Mouse (Mus musculus): ENCODE results near the gene Tex48.

Gene Tex48

DNA sequence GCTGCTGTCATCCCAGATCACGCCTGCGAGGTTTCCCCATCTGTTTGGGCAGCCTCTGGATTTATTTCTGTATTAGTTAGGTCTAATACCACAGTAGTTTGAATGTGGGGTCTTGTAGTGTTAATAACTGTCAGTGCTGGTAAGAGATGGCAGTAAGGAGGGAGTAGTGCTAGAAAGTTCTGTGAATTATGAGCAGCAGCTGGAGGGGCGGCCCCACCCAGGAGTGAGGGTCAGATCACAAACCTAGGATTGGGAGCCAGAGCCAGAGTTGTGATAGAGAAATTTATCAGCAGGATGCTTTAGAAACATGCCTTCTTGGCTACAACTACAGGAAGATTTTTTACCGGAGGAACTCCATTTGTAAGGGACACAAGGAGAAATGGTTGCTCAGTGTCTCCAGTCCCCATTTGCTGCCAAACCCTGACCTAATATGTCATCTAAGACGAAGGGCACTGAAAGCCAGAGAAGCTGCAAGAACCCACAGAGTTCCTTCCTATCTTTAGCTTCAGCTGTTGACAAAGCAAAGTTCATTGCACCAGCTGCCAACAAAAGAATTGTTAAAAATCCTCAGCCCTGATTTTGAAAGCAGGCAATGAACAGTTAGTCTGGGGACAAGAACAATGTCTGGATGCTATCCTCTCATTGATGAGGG is 27.6 kb downstream of the Tex48 start:
- no peak for DNase-seq (ENCODE audit: low spot score in 2 of 2)

DNA sequence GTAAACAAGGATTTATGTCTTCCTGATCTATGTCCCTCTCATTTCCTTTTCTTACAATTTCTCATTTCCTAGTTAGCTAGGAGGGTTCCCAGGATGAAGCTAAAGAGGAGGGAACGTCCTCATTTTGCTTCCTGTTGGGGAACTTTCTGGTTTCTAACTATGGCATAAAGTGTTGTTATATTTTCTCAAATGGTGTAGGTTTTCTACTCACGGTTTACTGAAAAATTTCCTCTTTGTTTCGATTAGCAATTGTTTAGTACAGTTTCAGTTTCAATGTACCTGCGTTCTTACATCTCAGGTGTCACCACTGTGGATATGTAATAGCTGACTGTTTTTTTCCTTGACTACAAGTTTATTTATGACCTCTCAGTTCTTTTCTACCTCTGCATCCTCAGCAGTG is 31.7 kb downstream of the Tex48 start:
- no peak for DNase-seq (ENCODE audit: low spot score in 2 of 2)

DNA sequence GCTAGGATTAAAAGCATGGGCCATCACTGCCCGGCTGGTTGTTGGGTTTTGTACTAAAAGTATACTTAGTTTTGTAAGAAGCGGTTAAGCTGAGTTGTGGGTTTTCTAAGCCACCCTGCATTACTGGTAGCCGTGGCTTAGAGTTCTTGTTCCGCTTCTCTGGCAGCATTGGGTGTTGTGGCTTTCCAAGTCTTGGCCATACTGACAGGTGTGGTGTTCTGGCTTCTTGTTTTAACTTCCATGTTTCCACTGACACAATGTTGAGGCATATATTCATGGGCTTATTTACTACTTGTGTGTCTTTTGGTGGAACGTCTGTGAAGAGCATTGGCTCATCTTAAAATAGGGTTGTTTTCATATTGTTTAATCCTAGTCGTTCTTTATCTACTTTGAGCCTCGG is 32.2 kb downstream of the Tex48 start:
- DNase-seq (ENCODE audit: low spot score in 2 of 2): no peak

DNA sequence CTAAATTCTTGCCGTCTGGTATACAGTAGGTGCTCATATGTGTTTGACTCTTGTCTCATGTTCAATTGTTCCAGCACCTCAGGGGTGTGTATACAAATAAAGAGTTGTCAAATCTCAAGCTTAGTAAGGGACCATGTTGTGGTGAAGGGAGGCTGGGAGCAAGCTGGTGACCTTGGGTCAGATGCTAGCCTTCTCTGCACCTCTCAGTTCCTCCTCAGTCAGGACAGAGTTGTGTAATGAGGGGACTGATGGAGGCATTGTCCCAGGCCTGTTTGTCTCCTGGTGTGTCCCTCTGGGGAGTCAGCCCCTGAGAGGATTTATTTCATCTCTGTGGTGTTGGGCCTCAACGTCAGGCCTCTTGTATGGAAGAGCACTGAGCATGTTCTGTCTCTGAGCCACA is 36.0 kb downstream of the Tex48 start:
- no peak for DNase-seq (ENCODE audit: low spot score in 2 of 2)

DNA sequence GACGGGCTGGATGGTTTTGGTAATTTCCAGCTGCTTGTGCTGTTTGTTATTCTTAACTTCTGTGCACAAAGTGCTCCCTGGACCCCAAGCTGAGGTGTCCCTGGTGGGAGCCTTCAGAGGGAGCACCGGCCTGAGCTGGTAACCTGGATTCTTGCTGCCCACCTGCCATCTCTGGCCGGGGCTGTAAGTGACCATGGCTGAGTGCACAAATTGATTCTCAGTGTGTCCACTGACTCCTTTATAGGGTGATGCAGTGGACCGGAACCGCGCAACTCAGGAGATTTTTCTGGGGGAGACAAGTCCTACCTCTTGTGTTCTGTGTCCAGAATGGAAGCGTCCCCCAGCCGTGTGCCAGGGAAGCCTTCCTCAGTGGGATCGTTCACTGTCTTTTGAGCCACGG is 37.0 kb downstream of the Tex48 start:
- no peak for DNase-seq (ENCODE audit: low spot score in 2 of 2)

DNA sequence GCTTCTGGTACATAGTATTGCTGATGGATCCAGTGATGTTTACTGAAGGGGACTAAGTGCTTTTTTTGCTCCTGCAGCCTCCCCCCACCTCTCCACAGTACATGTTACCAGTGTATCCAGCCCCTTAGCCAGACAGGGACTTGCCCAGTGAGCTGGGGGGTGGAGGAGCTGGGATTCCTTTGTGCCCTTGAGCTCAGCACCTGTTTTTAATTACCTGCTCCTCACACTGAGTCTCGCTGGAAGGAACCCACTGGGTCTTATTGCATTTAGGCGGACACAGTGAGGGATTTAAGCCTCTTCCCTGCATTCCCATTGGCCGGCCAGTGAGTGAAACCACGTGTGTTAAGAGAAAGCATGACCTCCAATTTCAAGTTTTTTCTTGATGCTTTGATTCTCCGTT is 39.6 kb downstream of the Tex48 start:
- DNase-seq (ENCODE audit: low spot score in 2 of 2): no peak

DNA sequence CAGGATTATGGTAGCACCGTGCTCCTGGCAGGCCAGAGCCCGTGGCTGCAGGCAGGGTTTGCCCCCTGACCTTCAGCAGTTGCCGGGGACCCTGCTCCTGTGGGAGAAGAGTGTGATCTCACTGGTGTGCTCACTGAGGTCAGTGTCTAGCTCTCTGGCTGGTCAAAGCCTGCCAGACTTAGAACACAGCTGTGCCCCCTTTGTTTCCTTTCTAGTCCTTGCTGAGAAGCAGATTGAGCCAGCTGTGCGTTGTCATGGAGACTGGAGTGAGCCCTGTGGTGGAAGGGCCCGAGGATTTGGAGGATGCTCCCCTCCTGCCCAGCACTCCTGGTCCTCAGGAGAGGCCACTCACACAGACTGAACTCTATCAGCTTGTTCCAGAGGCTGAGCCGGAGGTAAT is 42.1 kb downstream of the Tex48 start:
- no peak for DNase-seq (ENCODE audit: low spot score in 2 of 2)

DNA sequence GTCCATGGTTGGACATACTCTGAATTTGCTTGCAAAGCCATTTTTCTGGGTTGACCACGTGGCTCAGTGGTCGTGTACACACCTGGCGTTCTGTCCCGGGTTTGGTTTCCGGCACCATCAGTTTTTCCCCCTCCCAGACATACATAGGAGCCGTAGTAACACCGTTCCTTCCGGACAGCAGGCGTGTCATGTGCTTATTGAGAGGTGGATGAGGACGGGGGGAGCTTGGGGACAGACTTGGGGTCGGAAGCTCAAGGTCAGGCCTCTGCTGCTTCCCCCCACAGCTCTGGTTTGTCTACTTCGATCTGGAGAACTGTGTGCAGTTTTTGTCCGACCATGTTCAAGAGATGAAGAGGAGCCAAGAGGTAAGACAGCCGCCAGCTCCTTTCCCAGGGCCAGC is 42.6 kb downstream of the Tex48 start:
- DNase-seq (ENCODE audit: low spot score in 2 of 2): no peak

DNA sequence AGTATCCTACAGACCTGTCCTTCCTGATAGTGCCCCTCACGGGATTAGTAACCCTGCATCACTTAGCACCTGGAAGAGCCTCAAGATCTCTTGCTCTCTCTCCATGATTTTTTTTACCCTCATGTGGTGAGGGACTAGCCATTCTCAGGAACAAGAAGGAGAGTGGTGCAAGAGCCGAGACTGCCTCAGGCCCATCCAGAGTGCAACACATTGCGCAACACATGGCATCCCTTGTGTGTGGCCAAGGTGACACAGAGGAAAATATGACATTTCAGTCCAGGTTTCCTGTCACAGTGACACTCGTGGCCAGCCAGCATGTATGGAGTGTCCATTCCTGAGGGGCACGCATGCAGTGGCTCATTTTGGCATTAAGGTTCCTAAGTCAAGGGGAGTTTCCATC is 49.6 kb downstream of the Tex48 start:
- no peak for DNase-seq (ENCODE audit: low spot score in 2 of 2)

DNA sequence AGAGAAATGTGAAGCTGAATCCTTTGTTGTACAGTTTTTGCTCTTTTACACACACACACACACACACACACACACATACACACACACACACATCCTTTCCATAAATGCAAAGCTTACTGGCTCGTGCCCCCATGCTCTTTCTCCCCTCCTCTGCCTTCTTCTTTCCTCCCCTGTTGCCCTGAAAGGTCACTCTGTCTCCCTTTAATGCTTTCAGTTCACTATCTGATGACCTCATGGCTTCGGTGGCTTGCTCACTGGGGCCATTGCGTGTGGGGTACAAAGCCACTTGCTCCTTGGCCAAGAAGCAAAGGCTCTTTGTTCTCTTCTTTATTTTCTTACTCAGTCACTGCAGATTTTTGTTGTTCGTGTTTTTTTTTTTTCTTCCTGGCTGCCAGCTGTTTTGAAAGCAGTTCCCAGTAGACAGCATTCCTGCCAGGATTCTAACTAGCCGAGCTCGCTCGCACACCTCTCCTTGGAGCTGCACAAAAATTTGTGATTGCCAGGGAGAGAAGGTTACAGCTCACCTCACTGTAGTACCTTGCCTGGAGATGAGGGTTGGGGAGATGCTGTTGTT is 51.9 kb downstream of the Tex48 start:
- no peak for DNase-seq (ENCODE audit: low spot score in 2 of 2)

DNA sequence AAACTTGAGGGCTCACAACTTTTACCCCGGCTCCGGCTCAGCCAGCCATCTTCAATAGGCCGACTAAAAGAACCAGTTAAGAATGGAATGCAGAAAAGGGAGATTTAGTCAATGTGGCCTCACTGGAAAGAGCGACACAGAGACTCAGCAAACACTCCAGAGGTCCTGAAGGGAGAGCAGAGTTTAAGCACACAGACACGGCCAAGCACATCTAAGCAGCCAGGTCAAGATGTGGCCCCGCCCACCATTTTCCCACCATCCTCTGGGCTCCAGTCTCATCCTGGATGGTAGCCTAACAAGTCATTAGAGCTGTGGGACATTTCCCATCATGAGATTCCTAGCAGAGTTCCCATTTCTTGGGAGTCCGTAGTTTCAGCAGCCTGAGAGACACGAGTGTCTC is 52.9 kb downstream of the Tex48 start:
- no peak for DNase-seq (ENCODE audit: low spot score in 2 of 2)

DNA sequence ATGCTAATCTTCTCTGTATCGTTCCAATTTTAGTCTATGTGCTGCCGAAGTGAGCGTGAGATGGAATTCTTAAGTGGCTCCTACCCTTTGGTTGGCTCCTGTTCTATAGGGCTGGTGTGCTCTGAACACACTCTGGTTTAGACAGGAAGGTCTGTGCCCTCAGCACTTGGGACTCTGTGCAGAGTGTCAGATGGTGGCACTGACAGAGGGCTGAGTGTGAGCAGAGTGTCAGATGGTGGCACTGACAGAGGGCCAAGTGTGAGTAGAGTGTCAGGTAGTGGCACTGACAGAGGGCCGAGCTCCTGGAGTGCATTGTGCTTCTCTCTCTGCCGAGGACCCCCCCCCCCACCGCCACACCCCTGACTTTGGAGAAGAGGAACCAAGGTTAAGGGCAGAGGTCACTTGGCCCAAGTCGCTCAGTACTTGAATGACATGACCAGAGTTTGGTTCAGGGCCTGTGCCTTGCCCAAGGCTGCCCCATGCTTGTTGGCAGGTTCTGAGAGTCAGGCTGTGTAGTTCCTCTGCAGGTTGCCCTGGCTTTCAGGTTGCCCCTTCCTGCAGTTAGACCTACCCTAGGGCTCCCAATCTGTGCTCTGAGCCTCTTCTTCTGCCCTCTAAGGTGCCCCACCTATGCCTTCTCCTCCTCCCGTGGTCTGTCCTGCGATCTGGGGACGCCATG is 54.4 kb downstream of the Tex48 start:
- no peak for DNase-seq (ENCODE audit: low spot score in 2 of 2)

DNA sequence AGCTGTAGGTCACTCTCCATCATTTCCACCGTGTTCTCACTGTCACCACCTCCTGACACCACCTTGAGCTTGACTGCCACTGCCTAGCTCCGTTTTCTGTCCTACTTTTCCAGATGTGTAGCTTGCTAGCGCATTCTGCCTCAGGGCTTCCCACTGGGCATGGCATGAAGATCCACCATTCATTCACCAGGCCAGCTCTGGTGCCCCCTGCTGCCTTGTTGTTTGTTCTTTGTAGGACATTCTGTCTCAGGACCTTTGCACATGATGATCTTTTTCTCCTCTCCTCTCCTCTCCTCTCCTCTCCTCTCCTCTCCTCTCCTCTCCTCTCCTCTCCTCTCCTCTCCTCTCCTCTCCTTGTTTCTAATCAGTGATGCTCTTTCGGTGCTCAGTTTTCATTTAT is 59.5 kb downstream of the Tex48 start:
- DNase-seq (ENCODE audit: low spot score in 2 of 2): no peak

DNA sequence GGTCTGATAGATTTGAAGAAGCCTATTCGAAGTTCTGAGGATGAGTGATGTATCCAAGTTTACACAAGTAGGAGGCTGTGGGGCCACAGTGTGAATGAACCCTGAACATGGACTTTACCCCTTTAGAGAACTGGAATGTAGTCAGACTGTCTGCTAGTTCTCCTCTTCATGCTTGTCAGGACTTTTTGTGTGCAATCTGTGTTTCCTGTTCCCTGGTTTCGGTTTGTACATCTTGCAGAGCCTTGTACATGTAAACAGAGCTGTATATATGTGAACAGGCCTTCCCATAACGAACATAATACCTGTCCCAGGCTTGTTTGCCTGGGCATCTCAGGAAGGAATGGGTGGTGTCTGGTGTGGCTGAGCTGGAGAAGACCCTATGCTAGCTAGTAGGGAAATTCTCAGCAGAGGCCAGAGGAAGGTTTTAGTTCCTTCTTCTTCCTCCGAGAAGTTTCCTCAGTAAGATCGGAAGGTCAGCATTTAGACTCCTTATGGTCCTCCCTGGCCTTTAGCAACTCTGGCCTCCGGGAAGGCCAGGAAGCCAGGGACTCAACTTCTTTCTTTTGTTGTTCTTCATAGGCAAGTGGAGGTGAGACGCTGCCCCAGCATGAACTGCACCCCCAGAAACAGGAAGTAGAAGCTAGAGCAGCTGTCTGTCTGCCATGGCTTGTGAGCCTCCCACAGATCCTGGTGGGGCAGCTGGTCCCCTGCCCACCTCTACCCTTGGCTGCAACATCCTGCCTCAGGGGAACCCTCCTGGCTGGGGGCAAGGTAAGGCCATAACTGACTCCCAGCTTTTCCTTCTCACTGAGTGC is 60.2 kb downstream of the Tex48 start:
- DNase-seq (ENCODE audit: low spot score in 2 of 2): no peak

DNA sequence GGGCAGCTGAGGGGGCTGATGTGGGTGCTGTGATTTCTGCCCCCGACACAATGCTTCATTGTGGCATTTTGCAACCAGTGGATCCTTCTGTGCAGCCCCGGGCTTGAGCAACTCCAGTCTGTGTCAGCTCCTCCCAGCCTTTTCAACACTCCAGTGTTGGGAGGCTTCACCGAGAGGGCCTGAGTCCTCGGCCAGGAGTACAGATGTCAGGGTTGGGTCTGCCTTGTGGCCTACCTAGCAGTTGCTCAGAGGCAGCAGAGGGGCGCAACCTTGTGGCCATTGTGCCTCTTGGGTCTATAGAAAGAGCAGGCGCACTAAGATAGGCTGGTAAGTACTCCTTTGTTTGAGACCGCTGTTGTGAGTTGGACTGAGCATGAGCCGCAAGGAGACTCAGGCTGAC is 62.1 kb downstream of the Tex48 start:
- DNase-seq (ENCODE audit: low spot score in 2 of 2): no peak

DNA sequence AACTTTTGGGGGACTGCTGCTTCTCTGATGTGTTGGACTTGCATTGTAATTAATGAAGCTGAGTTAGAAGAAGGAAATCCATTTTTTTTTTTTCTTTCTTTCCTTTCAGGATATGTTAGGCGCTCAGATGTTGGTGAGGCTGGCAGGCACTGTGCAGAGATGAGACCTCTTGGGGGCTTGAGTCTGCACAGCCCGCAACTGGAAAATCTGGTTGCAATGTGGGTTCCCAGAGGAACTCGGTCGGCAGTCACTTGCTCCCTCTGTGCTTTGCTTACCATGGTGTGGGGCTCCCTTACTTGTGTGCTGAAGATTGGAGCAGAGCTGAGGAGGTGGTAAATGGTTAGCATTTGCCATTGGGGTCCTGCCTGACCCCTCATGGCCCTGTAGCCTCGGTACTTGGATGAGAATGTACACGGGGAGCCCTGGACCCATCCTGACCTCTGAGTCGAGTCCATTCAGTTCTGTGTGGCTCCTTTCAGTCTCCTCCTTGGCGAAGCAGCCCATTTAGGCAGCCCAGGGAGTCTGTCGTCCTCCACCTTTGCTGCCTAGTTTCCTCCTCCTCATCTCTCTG is 63.0 kb downstream of the Tex48 start:
- no peak for DNase-seq (ENCODE audit: low spot score in 2 of 2)

DNA sequence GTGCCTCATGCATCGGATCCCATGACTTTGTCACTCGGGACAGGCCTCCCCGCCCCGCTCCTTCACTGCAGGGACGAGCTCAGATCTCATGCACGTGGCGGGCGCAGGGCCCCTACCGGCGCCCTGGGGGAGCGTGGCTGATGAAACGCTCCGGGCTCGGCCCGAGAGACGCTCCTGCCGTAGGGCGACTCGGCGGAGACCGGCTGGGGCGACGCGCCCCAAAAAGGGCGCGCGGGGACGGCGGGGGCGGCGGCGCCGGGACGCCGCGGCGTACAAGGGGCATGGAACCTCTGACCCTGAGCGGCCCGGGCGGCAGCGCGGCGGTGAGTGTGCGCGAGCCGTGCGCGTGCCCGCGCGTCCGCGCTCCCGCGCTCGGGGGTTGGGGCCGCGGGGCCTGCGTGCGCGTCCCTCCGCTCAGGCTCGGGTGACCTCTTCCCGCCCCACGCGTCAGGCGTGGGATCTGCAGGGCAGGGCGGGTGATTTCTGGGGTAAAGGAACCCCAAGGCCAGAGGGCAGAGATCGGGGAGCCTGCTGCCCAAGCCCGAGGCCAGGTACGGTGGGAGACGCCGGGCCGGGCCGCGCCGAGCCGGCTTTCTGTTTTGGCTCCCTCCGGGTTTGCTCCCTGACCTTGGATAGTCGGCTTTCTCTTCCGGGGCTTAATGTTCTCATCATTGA is 63.7 kb downstream of the Tex48 start, which contains the start of gene Tmem268:
Tmem268 (plus strand) TSS at position 375 of the 675 bp plus-strand sequence.
- peak in 1 of 2 experiments; percentile 66 for DNase-seq (ENCODE audit: low spot score in 2 of 2)

DNA sequence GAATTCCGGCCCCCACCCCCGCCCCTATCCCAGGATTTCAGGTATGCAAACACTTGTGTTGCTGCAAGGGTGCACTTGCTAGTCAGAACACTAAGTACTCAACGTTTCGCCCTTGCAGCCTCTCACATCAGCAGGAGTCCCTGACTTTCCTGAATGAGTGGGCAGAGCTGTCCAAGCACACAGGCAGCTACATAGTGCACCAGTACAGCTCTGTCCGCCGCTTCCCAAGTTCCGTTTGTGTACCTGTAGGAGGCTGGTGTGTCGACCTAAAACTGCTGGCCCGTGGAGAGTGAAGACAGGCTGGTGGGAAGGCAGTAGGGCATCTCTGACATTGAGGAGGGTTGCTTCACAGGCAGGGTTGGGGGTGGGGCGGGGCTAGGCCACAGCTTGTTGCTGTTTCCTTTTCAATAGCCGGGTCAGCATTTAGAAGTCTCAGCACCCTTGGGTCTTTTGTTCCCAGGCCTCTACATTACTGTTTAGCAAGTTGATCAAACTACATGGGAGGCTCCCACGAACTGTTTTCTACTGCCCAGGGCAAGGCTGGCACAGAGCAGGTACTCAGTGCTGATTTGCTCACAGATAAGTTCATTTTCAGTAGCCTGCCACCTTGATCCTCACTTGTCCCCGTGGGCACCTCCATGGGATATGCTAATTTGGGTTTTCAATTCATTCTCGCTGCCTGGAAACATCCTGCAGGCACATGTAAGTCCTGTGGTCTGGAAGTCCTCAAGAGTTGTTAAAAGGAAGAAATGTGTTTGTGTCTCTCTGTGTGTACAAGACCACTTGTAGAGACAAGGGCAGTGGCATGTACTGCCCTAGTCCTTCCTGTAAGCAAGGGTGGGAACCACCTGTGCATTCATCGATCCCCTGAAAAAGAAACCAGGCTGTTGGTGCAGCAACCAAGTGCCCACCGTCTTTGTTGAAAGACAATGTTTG is 64.8 kb downstream of the Tex48 start:
- DNase-seq (ENCODE audit: low spot score in 2 of 2): no peak
